Mouse (Mus musculus) B cell, adult (primary cell): ENCODE measurements around the gene Adamts18. TPM values are rescaled to one million over a fixed set of nuclear protein-coding genes. Genes with fewer than 3 reads are reported as not detected.

Source experiments
- total RNA-seq: library from RNA; stranded (reverse); gene quantifications from 4 replicates; pipeline ENCODE4 v1.2.4, GENCODE M21; 2023; ENCODE audit not compliant: inconsistent age

Adamts18 gene
- total RNA-seq, result not detected in 4 replicates

DNA sequence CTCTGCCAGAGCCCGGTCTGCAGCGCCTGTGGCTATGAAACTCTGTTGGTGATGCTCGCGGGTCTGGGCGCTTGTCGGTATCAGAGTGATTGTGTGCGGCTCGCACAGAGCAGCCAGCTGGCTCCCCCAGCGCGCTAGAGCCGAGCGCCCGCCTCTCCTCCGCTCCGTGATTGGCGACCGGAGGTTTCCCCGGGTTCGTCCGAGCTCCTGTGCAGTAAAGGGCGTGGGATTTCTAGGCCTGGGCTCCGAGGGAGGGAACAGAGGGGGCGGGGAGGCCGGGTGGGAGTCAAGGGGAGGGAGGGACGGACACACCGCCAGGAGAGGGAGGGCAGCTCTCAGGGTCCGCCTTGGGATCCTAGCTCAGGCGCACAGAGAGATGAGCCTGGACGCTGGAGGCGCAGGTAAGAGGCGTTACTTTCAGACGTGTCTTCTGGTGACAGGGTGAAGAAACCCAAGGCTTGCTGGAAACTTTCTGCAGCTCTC is at the start of gene Adamts18:
Adamts18 (minus strand) TSS at position 86 of the 483 bp plus-strand sequence.

Other genes with a start within 250 kb of the Adamts18 start
- 24.7 to 28.4 TPM (median 26.2 TPM) in 4 replicates for gene Mon1b, start 213.2 kb downstream of the Adamts18 start, total RNA-seq
- 1.9 TPM in 1 of 4 replicates, not detected in the others for gene Syce1l, start 205.5 kb downstream of the Adamts18 start, total RNA-seq